Mouse (Mus musculus) myocyte (in vitro differentiated cells): ENCODE results near the gene Timm29.
A peak's percentile ranks its signal among the peaks of the same experiment; 100 is the strongest.

Experiments used
- E2F4 ChIP-seq: IDR thresholded peaks from one replicate; pipeline ENCODE4 v1.6.1; 2011; ENCODE audit warnings: mild to moderate bottlenecking, control low read depth, moderate library complexity; ENCODE audit not compliant: insufficient read depth
- MAX ChIP-seq: IDR thresholded peaks from one replicate; pipeline ENCODE4 v1.6.1; 2011; ENCODE audit warnings: low read depth, mild to moderate bottlenecking, control low read depth
- MYOD1 ChIP-seq, 3 experiments: IDR thresholded peaks; one replicate each; pipeline ENCODE4 v1.6.1; 2011; ENCODE audit warnings: control low read depth in 2 of 3, low read depth in 2 of 3, mild to moderate bottlenecking in 2 of 3, moderate library complexity in 1 of 3; ENCODE audit not compliant: insufficient read length in 2 of 3, control insufficient read depth in 1 of 3
- MYOG ChIP-seq, 3 experiments: IDR thresholded peaks; one replicate each; pipeline ENCODE4 v1.6.1; 2011; ENCODE audit warnings: control low read depth in 2 of 3, low read depth in 2 of 3, mild to moderate bottlenecking in 2 of 3; ENCODE audit not compliant: insufficient read length in 2 of 3, control insufficient read depth in 1 of 3, insufficient read depth in 1 of 3
- POLR2A ChIP-seq: IDR thresholded peaks from one replicate; pipeline ENCODE4 v1.6.1; 2011; ENCODE audit warnings: low read depth, mild to moderate bottlenecking, control low read depth, moderate library complexity; ENCODE audit not compliant: insufficient read length
- POLR2AphosphoS2 ChIP-seq: IDR thresholded peaks from one replicate; pipeline ENCODE4 v1.6.1; 2011; ENCODE audit warnings: low read depth, control low read depth; ENCODE audit not compliant: insufficient read length
- REST ChIP-seq: IDR thresholded peaks from one replicate; pipeline ENCODE4 v1.6.1; 2011; ENCODE audit warnings: mild to moderate bottlenecking, control low read depth, moderate library complexity; ENCODE audit not compliant: insufficient read depth, insufficient read length
- SRF ChIP-seq: IDR thresholded peaks from one replicate; pipeline ENCODE4 v1.6.1; 2011; ENCODE audit warnings: low read depth; ENCODE audit not compliant: control insufficient read depth, insufficient read length
- TCF12 ChIP-seq: IDR thresholded peaks from one replicate; pipeline ENCODE4 v1.6.1; 2011; ENCODE audit warnings: mild to moderate bottlenecking, control low read depth; ENCODE audit not compliant: poor library complexity, insufficient read depth, severe bottlenecking
- TCF3 ChIP-seq: IDR thresholded peaks from one replicate; pipeline ENCODE4 v1.6.1; 2011; ENCODE audit warnings: low read depth, control low read depth; ENCODE audit not compliant: insufficient read length
- USF1 ChIP-seq: IDR thresholded peaks from one replicate; pipeline ENCODE4 v1.6.1; 2011; ENCODE audit warnings: low read depth, mild to moderate bottlenecking, control low read depth, moderate library complexity

- TF ChIP-seq POLR2A (peak; percentile 80), MAX (peak; percentile 72), E2F4 (no peak), TCF12 (no peak), POLR2AphosphoS2 (peak; percentile 90), REST (no peak), TCF3 (no peak), SRF (no peak), MYOG (IDR thresholded peaks at IDR 0.05; ENCODE audit: control insufficient read depth in 1 of 3, insufficient read depth in 1 of 3, insufficient read length in 2 of 3, low read depth in 2 of 3) (no peak), USF1 (no peak), MYOD1 (IDR thresholded peaks at IDR 0.05; ENCODE audit: control insufficient read depth in 1 of 3, insufficient read length in 2 of 3, low read depth in 2 of 3) (no peak)
These were observed at the start of gene Timm29, which contains the start of gene Yipf2 for GRCm38 (mm10) chr9:21592703-21593121.
